Mouse (Mus musculus): Measurements from ENCODE around the gene Tdrkh.

The Tdrkh gene

DNA sequence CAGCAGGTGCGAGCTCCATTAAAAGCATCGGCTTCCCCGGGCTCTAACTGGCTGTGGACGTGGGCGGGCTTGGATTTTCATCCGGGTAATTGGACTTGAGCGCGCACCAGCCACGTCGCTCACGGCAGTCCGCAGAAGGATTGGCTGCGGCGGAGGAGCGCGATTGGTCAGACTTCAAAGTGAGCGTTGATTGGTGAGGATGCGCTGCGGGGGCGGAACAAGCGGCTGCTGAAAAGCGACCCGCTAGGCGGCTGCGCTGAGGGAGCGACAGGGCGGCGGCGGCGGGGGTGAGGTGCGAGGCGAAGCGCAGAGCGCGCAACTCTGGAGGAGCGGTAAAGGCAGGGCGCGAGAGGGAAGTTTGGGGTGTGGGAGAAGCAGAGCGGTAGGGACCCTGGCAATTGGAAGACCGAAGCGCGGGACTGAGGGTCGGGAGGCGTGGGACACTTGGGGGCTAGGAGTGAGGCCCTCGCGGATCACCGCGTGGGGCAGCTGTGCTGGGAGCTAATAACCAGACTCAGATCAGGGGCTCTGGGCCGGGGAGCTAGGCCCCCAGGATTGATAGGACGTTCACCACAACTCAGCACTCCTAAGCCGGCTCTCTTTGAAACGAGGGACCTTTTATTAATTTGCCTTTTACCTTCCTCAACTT, at the start of gene Tdrkh:
Gene Tdrkh, plus strand, starts transcription at position 243 of the 649 bp plus-strand sequence.
- peak; percentile 100 for ATAC-seq (ENCODE audit: insufficient number of reproducible peaks, low FRiP score, low TSS enrichment)

- ATAC-seq (ENCODE audit: insufficient number of reproducible peaks, low FRiP score, low TSS enrichment), result peak; percentile 52
Observed at GRCm38 (mm10) chr3:94363291-94364153, 49.6 kb upstream of the Tdrkh start.

DNA sequence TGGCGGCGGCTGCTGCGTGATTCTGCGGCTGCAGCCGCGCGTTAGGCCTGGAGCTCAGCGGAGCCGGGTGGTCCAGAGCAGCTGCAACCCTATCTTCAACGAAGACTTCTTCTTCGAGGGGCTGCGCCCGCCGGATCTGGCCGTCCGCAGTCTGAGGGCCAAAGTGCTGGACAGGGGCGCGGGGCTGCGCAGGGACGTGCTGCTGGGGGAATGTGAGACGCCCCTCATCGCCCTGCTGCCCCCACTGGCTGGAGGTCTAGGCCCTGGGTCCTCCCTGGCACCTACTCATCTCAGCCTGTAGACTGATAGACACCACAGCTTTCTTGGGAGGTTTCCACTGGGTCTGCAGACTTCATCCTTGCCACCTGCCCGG, 48.9 kb upstream of the Tdrkh start:
- ATAC-seq (ENCODE audit: insufficient number of reproducible peaks, low FRiP score, low TSS enrichment), result 0 out of 2 replicates have a peak, but pooled peaks have one; percentile 8

DNA sequence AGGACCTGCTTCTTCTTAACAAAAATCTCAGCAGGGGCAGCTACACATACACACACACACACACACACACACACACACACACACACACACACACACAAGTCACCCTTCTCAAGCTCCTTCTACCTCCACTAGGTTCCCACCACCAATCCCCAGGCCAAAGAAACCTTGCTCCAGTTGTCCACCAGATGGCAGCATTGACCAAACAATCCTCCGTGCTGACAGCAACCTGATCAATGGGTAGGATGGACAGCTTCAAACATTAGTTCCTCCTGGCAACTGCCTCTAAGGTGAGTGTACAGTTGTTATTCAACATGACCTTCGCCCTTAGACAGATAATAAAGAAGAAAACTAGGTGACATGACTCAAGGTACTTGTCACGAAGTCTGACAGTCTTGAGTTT, 46.3 kb upstream of the Tdrkh start:
- peak; percentile 60 for ATAC-seq (ENCODE audit: insufficient number of reproducible peaks, low FRiP score, low TSS enrichment)

- ATAC-seq (ENCODE audit: insufficient number of reproducible peaks, low FRiP score, low TSS enrichment), result no peak
Observed at GRCm38 (mm10) chr3:94367511-94367910, 45.6 kb upstream of the Tdrkh start.

DNA sequence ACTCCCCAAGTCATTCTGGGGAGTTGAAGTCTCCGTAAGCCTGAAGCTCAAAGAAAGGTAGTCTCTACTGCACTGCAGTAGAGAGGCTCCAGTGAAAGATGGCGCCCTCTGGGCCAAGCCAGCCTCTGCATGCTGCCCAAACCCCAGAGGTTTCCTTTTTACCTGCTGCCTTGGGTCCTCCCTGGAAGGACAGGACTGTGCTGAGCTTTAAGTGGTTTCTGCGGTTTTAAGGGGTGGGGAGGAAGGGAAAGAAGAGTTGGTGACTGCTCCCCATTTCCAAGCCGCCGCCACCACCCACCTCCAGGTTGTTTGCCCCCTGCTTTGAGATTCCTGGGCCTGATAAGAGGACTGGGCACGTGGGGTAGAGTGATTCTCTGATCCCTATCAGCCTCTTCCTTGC, 44.4 kb upstream of the Tdrkh start:
- no peak for ATAC-seq (ENCODE audit: insufficient number of reproducible peaks, low FRiP score, low TSS enrichment)

DNA sequence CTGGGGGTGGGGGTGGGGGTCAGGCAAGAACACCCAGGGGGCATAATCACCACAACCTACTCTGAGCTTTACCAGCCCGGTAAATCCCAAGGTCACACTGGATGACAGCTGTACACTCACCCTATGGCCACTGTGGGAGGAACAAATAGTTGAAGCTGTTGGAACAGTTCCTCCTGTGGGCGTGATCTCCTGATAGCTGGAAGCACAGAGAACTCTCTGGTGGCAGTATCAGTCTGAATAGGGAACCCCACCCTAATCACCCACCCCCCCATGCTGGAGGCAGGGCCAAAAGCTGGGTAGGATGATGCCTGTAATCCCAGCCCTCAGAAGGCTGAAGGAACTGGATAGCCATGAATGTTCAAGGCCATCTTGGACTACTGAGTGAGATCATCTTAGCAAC, 43.4 kb upstream of the Tdrkh start:
- no peak for ATAC-seq (ENCODE audit: insufficient number of reproducible peaks, low FRiP score, low TSS enrichment)

GRCm38 (mm10) chr3:94371637-94372036, 41.4 kb upstream of the Tdrkh start:
- no peak for ATAC-seq (ENCODE audit: insufficient number of reproducible peaks, low FRiP score, low TSS enrichment)

- no peak for ATAC-seq (ENCODE audit: insufficient number of reproducible peaks, low FRiP score, low TSS enrichment)
Observed at GRCm38 (mm10) chr3:94372038-94372437, 41.0 kb upstream of the Tdrkh start.

- peak; percentile 67 for ATAC-seq (ENCODE audit: insufficient number of reproducible peaks, low FRiP score, low TSS enrichment)
Observed at GRCm38 (mm10) chr3:94372641-94373040, 40.4 kb upstream of the Tdrkh start, which contains the start of gene Rorc. Rorc (plus strand) TSS chr3:94372794.

DNA sequence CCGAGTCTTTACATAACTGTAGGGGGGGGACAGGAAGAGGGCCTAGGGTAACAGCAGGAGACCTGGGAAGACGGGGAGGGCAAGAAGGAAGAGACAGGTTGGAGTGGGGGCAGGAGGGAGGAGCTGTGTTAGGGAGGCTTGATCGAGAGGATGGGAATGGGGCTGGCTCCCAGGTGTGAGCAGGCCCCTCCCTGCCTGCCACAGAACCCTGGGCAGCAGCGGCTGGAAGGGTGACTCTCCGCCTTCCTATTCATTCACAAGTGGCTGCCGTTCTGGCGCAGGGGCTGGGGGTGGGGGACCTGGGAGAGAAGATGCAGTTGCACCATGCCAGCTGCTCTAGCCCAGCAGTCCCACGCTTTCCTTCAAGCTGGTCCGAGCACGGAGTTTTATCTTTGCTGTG, 40.0 kb upstream of the Tdrkh start:
- ATAC-seq (ENCODE audit: insufficient number of reproducible peaks, low FRiP score, low TSS enrichment), result peak; percentile 46

GRCm38 (mm10) chr3:94373597-94374011, 39.5 kb upstream of the Tdrkh start:
- ATAC-seq (ENCODE audit: insufficient number of reproducible peaks, low FRiP score, low TSS enrichment), result 0 out of 2 replicates have a peak, but pooled peaks have one; percentile 18

DNA sequence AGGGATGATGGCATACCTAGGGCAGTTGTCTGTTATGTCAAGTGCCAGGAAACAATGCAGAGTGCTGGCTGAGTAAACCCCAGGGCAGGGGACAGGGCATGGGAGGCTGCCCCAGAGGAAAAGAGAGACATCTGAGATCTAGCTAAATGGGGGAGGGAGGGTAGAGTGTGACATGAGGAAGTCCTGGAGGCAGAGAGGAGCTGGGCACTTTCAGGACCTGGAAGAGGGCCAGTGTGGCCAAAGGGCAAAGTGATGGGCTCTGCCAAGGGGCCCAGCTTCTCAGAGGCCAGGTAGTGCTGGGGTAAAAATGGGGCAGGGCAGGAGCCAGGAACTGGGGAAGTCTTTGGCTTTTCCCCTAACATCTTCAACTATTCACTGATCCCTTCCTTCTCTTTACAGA, 38.4 kb upstream of the Tdrkh start:
- ATAC-seq (ENCODE audit: insufficient number of reproducible peaks, low FRiP score, low TSS enrichment), result no peak

DNA sequence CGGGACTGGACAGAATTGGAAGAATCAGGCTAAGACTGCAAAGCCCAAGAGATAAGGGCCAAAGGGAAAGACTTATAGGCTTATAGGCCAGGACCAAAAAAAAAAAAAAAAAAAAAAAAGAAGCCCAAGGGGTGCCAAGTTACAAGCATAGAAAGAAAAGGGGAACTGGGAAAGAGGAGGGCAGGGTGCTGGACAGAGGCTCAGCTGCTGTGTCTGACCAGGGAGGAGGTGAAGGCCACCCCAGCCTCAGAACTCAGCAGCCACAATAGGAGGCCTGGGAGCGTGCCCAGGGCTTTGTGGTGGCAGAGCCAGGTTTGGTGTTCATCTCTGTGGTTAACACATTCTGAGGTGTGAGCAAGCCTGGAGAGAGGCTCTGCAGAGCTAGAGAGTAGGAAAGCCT, 37.9 kb upstream of the Tdrkh start:
- ATAC-seq (ENCODE audit: insufficient number of reproducible peaks, low FRiP score, low TSS enrichment), result no peak

DNA sequence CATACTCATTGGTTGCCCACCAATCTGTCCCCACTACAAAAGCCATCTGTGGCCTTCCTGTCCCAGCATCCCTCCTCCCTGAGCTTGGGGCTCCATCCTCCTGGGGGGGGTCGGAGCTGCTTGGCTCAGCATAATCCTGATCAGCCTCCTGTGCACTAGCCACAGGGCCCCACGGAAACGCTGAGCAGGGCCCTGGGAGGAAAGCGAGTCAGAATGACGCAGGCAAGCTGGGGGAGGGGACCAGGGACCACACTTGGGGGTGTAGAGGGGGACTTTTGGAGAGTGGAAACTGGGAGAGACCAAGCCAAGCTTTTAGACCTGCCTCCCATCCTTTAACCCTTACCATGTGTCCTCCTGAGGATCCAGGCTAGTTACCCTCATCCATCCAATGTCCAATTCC, 37.2 kb upstream of the Tdrkh start:
- ATAC-seq (ENCODE audit: insufficient number of reproducible peaks, low FRiP score, low TSS enrichment), result no peak

- ATAC-seq (ENCODE audit: insufficient number of reproducible peaks, low FRiP score, low TSS enrichment), result no peak
Observed at GRCm38 (mm10) chr3:94377028-94377923, 35.8 kb upstream of the Tdrkh start.

GRCm38 (mm10) chr3:94379831-94380510, 33.1 kb upstream of the Tdrkh start:
- ATAC-seq (ENCODE audit: insufficient number of reproducible peaks, low FRiP score, low TSS enrichment), result no peak

- no peak for ATAC-seq (ENCODE audit: insufficient number of reproducible peaks, low FRiP score, low TSS enrichment)
Observed at GRCm38 (mm10) chr3:94382308-94382707, 30.8 kb upstream of the Tdrkh start.

DNA sequence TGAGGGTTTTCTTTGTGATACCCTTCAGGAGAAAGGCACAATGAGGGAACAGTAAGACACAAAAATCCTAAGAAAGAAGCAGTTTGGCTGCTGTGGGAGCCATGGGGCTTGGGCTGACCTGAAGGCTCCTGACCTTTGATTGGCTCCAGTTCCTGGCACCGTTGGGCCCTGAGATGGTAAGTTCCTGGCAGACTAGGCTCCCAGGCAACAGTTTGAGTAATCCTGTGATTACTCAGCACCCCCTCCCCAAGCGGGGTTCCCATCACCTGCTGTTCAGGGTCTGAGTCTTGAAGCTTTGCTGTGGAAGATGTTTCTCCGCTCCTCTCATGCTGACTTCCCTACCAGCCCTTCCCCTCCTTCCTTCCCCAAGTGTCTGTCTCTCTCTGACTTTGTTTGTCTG, 29.6 kb upstream of the Tdrkh start:
- ATAC-seq (ENCODE audit: insufficient number of reproducible peaks, low FRiP score, low TSS enrichment), result no peak

- no peak for ATAC-seq (ENCODE audit: insufficient number of reproducible peaks, low FRiP score, low TSS enrichment)
Observed at GRCm38 (mm10) chr3:94386671-94387070, 26.4 kb upstream of the Tdrkh start.

Measured in cerebellum, adult (tissue).